Mouse (Mus musculus): ENCODE measurements around the gene Slc18a3.

DNA sequence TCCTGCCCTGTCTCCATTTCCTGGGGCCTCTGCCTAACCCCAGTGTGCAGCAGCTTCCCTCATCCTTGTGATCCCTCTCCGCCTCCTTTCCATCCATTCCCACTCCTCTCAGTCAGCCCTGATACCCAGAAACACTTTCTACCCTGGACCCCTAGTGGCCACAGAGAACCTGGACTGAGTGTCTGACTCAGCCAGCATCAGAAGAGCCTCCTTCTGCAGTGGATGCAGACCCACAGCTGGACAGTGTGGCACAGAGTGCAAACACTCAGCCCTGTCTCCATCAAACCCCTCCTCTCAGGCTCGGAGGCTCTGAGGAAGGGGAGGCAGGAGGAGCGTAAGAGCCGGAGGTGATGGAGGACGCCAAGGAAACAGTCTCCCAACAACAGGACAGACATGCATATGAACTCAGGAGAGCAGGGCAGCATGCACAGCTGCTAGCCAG, 27.3 kb downstream of the Slc18a3 start:
- no peak for TF ChIP-seq POLR2A (IDR thresholded peaks at IDR 0.05; ENCODE audit: borderline replicate concordance, control insufficient read depth, low read depth, low read length)
- no peak for TF ChIP-seq CTCF (IDR thresholded peaks at IDR 0.05; ENCODE audit: control insufficient read depth, insufficient read depth, low read length)

Data from bone marrow, adult 2 months (tissue).